Mouse (Mus musculus) spleen, adult 2 months (tissue): ENCODE measurements around the gene Map3k1.

Source experiments
- CTCF ChIP-seq: fragments of 200-500 bp; IDR thresholded peaks from 2 replicates; pipeline ENCODE4 v1.5.1; 2011; ENCODE audit warnings: mild to moderate bottlenecking, inconsistent platforms; ENCODE audit not compliant: insufficient read depth, insufficient read length, insufficient replicate concordance; ENCODE audit errors: extremely low read depth
- POLR2A ChIP-seq: fragments of 200-500 bp; IDR thresholded peaks from 2 replicates; pipeline ENCODE4 v1.6.1; 2011; ENCODE audit warnings: low read depth, low read length, inconsistent platforms

- TF ChIP-seq POLR2A: no peak
- no peak for TF ChIP-seq CTCF
Observed at GRCm38 (mm10) chr13:111852451-111853224, 43.8 kb upstream of the Map3k1 start.
